22 mouse cellular contexts compared by ENCODE assay signal in the genomic region with DNA sequence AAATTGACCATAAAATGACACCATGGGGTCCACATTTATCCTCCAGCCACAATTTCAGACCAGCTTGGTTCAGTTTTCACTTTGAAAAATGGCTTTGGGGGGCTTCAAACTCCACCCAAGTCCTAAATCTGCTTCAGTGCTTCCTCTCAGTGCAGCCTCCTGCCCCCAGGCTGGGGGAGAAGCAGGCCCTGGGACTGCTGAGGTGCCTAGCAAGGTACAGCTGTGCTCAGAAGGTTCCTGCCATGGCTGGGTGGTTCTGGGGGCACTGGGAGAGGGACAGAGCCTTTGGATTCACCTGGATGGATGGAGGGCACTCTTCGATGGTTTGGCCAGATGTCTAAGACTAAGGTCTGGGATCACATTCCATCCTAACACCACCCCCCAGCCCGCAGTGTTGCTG.
DNase-seq lines count a peak whose midpoint lies in the region; ATAC-seq lines count a peak whose summit lies in the region.
"Had no signal": no experiment of that assay in that cellular context is flagged by ENCODE, and none has a peak within 500 bp of the region (broad histone marks: within the 10 kb centered on the region; RNA-seq: fewer than 3 reads in every experiment).

No protein-coding gene starts in this region.

- no peak overlapping the region for H3K4me3 ChIP-seq in kidney, embryonic 14.5 days (ENCODE audit: low read length)
- H3K4me3 ChIP-seq in kidney, embryonic 16.5 days (ENCODE audit: low read length) = no peak overlapping the region
- no peak overlapping the region for H3K4me3 ChIP-seq in limb, embryonic 10.5 days
- no peak overlapping the region for H3K4me3 ChIP-seq in limb, embryonic 12.5 days (replicated peaks)
- H3K4me3 ChIP-seq: embryonic facial prominence, embryonic 10.5 days; embryonic facial prominence, embryonic 12.5 days; forebrain, embryonic 13.5 days had no signal

- no peaks in the 10 kb centered on the region for H3K9me3 ChIP-seq in kidney, embryonic 14.5 days (ENCODE audit: control insufficient read depth, low read length)
- H3K9me3 ChIP-seq in kidney, embryonic 16.5 days (ENCODE audit: low read length) = no peaks in the 10 kb centered on the region
- no peaks in the 10 kb centered on the region for H3K9me3 ChIP-seq in limb, embryonic 10.5 days (replicated peaks)
- H3K9me3 ChIP-seq in limb, embryonic 12.5 days = no peaks in the 10 kb centered on the region
- H3K9me3 ChIP-seq: embryonic facial prominence, embryonic 10.5 days; embryonic facial prominence, embryonic 12.5 days; forebrain, embryonic 13.5 days; G1E had no signal

- no peak overlapping the region for H3K4me2 ChIP-seq in kidney, embryonic 14.5 days (replicated peaks; ENCODE audit: low read depth, low read length)
- H3K4me2 ChIP-seq in kidney, embryonic 16.5 days (replicated peaks; ENCODE audit: low read depth, low read length) = no peak overlapping the region
- no peak overlapping the region for H3K4me2 ChIP-seq in limb, embryonic 12.5 days
- H3K4me2 ChIP-seq: embryonic facial prominence, embryonic 12.5 days; forebrain, embryonic 13.5 days had no signal

- 49% methylated on average over 2 of the region's 2 CpGs for WGBS in kidney, embryonic 14.5 days
- WGBS in kidney, embryonic 16.5 days = 26% methylated on average over 2 of the region's 2 CpGs
- 25% methylated on average over 2 of the region's 2 CpGs for WGBS in limb, embryonic 10.5 days
- 27% methylated on average over 2 of the region's 2 CpGs for WGBS in limb, embryonic 12.5 days

- ATAC-seq in kidney, embryonic 14.5 days (ENCODE audit: low FRiP score, low TSS enrichment) = peak; percentile 50
- ATAC-seq in kidney, embryonic 16.5 days (ENCODE audit: low FRiP score, low TSS enrichment) = peak; percentile 55
- 0 out of 2 replicates have a peak, but pooled peaks have one; percentile 1 for ATAC-seq in limb, embryonic 12.5 days (ENCODE audit: insufficient number of reproducible peaks, insufficient read depth, low FRiP score, low TSS enrichment, low read depth)
- ATAC-seq: activated CD4-positive, CD25-positive, alpha-beta regulatory T cell, adult 4 months; CD4-positive, CD25-positive, alpha-beta regulatory T cell, adult 4 months; forebrain, embryonic 13.5 days; Patski had no signal

- H3K4me1 ChIP-seq in kidney, embryonic 14.5 days (ENCODE audit: control insufficient read depth, insufficient read depth, low read length) = 0 out of 2 replicates have a peak, but pooled peaks cover 6% of the 10 kb centered on the region
- peaks cover 31% of the 10 kb centered on the region for H3K4me1 ChIP-seq in kidney, embryonic 16.5 days (ENCODE audit: insufficient read depth, low read length)
- H3K4me1 ChIP-seq in limb, embryonic 10.5 days = peaks cover 66% of the 10 kb centered on the region
- H3K4me1 ChIP-seq in limb, embryonic 12.5 days (replicated peaks) = peaks cover 37% of the 10 kb centered on the region
- H3K4me1 ChIP-seq: embryonic facial prominence, embryonic 12.5 days had no signal

- no peak overlapping the region for H3K27ac ChIP-seq in kidney, embryonic 14.5 days (ENCODE audit: low read depth, low read length)
- H3K27ac ChIP-seq in kidney, embryonic 16.5 days (ENCODE audit: low read length) = no peak overlapping the region
- H3K27ac ChIP-seq in limb, embryonic 10.5 days = peak overlapping the region; percentile 77
- H3K27ac ChIP-seq in limb, embryonic 12.5 days = peak overlapping the region; percentile 73
- H3K27ac ChIP-seq: embryonic facial prominence, embryonic 10.5 days; embryonic facial prominence, embryonic 12.5 days; forebrain, embryonic 13.5 days had no signal

- H3K9ac ChIP-seq in kidney, embryonic 14.5 days (ENCODE audit: low read depth, low read length) = no peak overlapping the region
- no peak overlapping the region for H3K9ac ChIP-seq in kidney, embryonic 16.5 days (replicated peaks; ENCODE audit: low read length)
- H3K9ac ChIP-seq in limb, embryonic 12.5 days (replicated peaks) = no peak overlapping the region
- H3K9ac ChIP-seq: embryonic facial prominence, embryonic 12.5 days; forebrain, embryonic 13.5 days had no signal

- DNase-seq in kidney, postnatal 10 days = no peak
- no peak for DNase-seq in kidney, adult 9 months
- DNase-seq in limb, embryonic 10.5 days (ENCODE audit: low spot score) = no peak
- no peak for DNase-seq in thymus, postnatal 10 days (ENCODE audit: low spot score in 2 of 2)
- DNase-seq: adrenal gland, adult 8-10 months; adrenal gland, postnatal 14 days; adrenal gland, postnatal 36 days; B cell, adult 2 months; cerebellum, adult 11-12 months; cerebellum, adult 9-10 months; cerebellum, postnatal 25 days had no signal

- H3K36me3 ChIP-seq in kidney, embryonic 14.5 days (ENCODE audit: control insufficient read depth, insufficient read depth, low read length) = no peaks in the 10 kb centered on the region
- no peaks in the 10 kb centered on the region for H3K36me3 ChIP-seq in kidney, embryonic 16.5 days (ENCODE audit: insufficient read depth, low read length)
- no peaks in the 10 kb centered on the region for H3K36me3 ChIP-seq in limb, embryonic 10.5 days
- H3K36me3 ChIP-seq in limb, embryonic 12.5 days = no peaks in the 10 kb centered on the region
- H3K36me3 ChIP-seq: embryonic facial prominence, embryonic 10.5 days; embryonic facial prominence, embryonic 12.5 days; G1E had no signal

- H3K27me3 ChIP-seq in kidney, embryonic 14.5 days (ENCODE audit: control insufficient read depth, insufficient read depth, low read length) = peaks cover 5% of the 10 kb centered on the region; the same call in 1 of the 2 replicates
- H3K27me3 ChIP-seq in kidney, embryonic 16.5 days (ENCODE audit: insufficient read depth, low read length) = peaks cover 12% of the 10 kb centered on the region; the same call in 1 of the 2 replicates
- H3K27me3 ChIP-seq in limb, embryonic 10.5 days (ENCODE audit: low read depth, poor library complexity, severe bottlenecking) = peaks cover 94% of the 10 kb centered on the region
- H3K27me3 ChIP-seq in limb, embryonic 12.5 days = peaks cover 66% of the 10 kb centered on the region
- H3K27me3 ChIP-seq: CH12.LX, Patski had no signal

Comparison
In these comparisons a context has a peak if more than half of its experiments do, and no peak if none do; other contexts are left out.
1. ATAC-seq: peak in every context shown above with its lines; median percentile 55 in kidney, embryonic 16.5 days; 50 in kidney, embryonic 14.5 days; 1 in limb, embryonic 12.5 days.
2. H3K27ac ChIP-seq: peak in limb, embryonic 10.5 days (single experiment) and limb, embryonic 12.5 days (single experiment); none in kidney, embryonic 14.5 days (single experiment) and kidney, embryonic 16.5 days (single experiment).